Mouse (Mus musculus): ENCODE results near the gene Acly. TPM values are rescaled to one million over a fixed set of nuclear protein-coding genes. Genes with fewer than 3 reads are reported as not detected.
A peak's percentile ranks its signal among the peaks of the same experiment; 100 is the strongest.
"Not testable (repeated sequence)": the region's sequence is repeated elsewhere in the genome, so short reads cannot be mapped to it uniquely, and the experiment has no call there.

The Acly gene
- polyA plus RNA-seq, 2 experiments from 2014 or later = 102 to 153 TPM

DNA sequence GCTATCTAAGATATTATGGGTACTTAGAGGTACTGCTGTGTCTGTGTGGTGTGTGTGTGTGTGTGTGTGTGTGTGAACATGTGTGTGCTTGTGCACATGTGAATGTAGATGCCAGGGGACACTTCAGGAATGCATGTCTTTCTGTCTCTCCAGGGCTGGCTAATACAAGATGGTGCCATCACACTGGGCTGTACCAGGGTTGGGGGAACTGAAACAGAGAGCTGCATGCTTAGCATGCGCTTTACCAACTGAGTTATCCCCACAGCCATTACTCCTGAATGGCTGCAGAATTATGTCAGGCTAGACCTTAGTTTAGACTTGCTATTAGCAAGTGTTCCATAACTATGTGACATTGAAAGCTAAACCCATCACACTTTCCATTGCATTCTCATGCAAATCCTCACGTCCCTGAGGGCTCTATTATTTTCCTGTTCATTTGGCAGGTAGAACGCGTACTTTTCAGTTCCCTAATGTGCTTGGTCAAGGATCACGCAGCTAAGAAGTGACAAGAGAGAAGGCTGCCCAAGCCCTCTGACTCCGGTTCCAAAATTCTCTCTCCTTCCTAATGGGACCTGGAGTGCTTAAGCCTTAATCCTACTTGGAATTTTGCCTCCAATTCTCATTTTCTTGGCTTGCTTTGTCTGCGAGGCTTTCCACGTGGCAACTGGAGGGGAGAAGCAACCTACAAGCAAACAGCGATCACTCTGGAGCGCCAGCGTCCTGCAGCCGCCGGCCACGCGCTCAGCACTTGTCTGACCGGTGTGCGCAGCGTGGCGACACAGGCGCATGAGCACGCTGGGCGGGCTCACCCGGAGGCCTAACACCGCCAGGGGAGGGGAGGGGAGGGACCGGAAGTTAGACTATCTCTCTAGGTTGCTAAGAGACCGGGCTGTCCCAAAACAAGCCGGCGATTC, 17.3 kb upstream of the Acly start, which contains the start of gene Ttc25:
TSS of gene Ttc25 (plus strand) at position 776 of the 914 bp plus-strand sequence.
- peak; percentile 97 for ATAC-seq

DNA sequence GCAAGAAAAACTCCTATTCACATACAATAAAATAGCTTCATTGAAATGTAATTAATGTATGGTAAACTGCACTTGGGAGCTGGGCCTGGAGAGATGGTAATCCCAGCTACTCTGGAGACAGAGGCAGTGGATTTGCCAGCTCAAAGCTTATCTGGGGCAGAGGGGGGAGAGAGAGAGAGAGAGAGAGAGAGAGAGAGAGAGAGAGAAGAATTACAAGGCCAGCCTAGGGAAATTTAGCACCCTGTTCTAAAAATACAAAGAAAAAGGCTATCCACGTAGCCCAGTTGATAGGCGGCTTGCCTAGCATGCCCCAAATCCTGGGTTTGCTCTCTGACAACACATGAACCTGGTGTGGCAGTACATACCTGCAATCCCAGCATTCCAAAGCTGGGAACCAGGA, 13.8 kb upstream of the Acly start:
- no peak for ATAC-seq

DNA sequence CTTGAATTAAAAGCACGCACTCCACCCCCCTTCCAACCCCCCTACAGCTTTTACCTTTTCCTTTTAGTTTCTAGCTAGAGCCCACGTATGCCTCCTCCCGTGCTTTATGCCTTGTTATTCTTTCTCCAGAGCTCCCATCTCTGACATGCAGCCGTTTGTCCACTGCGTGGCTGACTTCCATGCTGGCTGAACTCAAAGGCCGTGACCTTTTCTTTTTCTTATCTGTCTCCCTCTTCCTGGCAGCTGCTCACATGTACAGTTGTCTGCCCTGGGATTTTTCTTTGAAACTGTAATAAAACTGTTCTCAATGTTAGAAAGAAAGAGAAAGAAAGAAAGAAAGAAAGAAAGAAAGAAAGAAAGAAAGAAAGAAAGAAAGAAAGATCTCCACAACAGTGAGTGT, 13.2 kb upstream of the Acly start:
- no peak for ATAC-seq

DNA sequence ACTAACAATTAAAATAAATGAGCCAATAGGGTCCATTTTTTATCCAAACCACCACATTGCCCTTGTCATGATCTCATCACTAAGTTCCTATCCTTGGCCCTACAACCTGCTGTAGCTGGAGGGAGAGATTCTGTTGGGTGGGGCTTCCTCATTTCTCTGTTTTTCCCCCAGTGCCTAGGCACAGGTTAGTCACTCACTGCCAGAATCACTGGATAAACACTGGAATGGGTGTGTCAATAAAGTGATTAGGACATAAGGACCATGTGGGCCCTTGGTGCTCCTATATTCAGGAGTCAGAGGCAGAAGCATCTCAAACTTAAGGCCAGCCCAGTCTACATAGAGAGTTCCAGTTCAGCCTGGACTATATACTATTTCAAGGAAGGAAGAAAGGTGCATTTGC, 8.7 kb upstream of the Acly start:
- no peak for ATAC-seq

DNA sequence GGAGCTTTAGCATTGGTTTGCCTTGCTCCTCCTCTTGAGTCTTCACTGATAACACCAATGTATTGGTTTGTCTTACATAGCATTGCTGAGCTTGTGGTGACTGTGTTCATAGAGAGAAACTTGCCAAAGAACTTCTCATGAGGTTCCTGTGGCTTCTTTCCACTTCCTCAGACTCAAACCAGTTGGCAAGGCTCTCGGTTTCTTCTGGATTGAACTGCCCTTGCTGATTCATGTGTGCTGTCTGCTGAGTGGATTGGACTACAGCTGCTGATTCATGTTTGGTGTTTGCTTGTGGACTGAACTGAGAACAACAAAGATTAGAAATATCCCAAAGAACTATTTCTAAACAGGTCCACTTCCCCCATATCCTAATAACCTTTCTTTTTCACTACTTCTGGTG, 8.2 kb upstream of the Acly start:
- ATAC-seq = no peak

DNA sequence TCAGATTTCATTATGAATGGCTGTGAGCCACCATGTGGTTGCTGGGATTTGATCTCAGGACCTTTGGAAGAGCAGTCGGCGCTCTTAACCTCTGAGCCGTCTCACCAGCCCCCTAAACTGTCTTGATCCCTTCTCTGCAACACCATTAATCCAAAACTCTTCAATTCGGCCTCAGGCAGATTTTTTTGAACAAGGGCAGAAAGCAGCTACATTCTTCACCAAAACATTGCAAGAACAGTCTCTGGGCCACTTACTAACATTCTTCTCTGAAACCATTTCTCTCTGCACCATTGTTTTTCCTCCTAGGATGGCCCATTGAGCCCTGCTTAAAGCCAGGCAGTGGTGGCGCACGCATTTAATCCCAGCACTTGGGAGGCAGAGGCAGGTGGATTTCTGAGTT, 7.0 kb upstream of the Acly start:
- ATAC-seq = not testable (repeated sequence)

DNA sequence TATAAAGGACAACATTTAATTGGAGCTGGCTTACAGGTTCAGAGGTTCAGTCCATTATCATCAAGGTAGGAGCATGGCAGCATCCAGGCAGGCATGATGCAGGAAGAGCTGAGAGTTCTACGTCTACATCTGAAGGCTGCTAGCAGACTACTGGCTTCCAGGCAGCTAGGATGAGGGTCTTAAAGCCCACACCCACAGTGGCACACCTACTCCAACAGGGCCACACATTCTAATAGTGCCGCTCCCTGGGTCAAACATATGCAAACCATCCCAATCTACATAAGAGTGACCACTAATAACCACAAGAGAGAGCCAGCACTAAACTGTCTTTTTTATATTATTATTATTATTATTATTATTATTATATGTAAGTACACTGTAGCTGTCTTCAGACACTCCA, 6.6 kb upstream of the Acly start:
- not testable (repeated sequence) for ATAC-seq

DNA sequence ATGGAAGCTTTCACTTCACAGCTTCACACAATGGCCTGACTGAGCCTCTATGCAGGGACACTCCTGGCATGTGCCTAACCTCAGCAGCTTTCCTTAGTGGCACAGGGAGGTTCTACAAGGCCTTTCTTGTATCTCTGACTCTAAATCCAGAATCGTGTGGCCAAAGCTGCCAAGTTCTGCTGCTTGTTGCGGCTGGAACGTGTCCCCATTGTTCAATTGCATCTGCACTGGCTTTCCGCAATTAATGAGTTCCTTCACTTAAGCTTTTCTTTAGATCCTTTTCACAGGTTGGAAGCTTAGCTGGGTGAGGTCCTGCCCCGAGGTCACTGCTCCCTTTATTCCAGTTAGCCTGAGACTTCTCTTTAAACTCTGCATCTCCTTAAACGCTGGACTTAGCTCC, 6.1 kb upstream of the Acly start:
- ATAC-seq = no peak

DNA sequence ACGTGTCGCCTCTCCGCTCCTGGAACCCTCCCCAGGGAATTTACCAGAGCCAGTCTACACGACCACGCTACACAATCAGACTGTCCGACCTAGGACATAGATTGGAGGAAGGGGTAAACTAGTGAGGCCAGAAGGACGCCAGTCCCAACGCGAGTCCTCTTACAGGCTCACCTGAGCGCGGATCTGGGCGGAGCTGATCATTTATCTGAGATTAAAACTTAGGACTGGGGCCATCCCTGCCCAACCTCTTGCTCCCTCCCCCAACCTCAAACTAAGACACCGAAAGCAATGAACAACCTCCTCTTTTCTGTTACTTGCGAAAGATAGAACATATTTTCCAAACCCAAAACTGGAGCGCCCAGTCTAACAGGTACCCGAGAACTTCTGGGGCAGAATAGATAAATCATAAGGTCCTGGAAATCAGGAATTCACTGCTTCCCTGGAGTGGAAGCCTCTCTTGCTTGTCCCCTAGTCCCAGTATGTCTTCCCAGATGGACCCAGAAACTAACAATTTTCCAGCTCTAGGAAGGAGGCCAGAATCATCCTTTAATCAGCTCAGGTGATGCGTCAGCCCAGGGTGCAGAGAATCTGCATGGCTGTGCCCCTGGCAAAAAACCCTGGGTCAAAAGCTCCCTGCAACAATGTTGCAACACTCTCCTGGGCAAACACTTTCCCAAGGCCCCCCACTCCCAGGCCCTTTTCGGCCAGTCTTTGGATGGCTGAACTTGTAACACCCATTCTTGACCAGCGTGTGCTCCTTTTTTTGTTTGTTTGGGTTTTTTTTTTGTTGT, 770 bp upstream of the Acly start:
- ATAC-seq = no peak

DNA sequence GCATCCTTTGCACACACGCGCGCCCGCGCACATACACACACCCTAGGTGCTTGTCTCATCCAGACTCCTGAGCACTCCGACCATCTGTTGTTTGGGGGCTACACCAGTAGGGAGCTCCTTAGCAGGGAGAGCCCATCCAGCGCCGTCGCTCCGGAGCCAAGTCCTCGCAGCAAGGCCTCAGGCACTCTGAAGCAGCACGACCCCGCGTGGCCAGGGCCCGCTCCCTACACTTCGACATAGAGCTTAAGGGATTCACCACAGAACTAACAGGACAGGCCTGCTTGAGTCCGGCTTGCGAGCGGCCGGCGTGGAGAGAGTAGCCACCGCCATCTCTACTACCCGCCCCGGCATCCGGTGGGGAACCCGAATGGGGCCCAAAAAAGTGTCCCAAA, 738 bp downstream of the Acly start:
- ATAC-seq = no peak

DNA sequence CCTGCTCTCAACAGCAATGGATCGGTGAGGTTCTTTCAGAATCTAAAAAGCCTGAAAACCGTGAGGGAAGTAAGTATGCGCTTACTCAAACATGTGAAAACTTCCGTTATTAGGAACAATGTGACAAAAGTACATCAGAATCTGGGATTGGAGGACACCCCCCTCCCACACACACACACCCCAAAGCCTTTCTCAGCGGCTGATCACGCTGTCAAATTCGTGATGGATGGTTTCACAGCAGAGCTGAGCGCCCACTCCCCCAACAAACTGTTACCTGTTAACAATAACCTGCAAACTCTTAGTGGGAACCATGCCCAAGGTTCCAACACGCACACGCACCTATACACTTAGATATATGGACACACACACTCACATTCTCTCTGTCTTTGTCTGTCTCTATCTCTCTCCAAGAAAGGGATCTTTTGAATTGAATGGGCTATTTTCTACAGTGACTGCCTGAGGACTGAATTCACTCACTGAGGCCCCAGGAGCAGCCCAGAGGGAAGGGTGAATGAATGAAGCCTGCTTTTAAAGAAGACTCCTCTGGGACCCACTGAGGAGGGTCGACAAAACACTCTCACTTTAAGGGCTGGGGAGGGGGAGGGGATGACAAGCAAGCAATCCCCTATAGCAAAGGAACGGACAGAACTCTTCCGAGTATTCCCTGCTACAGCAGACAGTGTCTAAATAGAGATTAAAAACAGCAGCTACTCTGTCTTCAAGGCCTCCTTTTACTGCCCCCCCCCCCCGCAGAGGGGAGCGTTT, 1.6 kb downstream of the Acly start:
- ATAC-seq = no peak

DNA sequence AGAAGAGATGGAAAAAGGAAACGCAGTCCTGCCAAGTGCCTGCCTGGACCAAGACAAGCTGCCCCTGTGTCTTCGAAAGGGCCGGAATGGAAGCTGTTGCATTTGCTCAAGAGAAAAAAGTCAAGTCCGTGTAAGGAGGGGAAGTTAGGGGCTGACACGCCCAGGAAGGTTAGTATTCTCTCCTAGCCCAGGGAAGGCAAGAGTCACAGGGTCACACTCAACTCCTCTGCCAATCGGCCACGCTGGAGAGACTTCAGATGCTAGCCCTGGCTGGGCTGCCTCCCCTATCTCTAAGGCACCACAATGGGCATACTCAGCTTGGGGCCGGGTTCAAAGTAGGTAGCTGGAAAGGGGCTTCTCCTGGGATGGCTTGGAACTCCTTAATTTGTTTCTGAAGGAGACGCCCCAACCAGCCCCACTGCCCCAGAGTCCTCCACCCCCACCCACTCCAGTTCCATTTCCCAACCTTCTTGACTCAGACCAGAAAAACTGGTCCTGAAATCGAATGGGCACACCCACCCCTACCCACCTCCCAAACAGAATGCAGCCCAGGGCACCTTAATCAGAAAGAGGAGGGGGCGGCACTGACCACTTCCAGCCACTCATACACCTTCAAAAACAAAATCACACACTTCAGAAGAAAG, 2.7 kb downstream of the Acly start:
- ATAC-seq = no peak

DNA sequence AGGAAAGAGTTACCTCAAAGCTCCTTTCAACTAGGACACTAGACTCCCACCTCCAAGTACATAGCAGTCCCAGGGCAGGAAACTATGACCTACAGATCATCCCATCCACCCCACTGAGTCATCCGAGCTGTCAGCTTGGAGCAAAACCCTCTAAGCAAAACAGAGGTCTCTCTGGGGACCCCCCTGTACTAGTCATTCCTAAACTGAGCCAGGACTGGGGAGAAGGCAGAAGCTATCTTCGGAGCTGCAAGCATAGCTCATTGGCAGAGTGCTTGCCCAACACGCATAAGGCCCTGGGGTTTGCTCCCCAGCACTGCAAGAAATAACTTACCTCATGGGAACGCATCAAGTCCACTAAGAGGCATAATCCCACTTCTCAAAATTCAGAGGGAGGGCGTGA, 3.4 kb downstream of the Acly start:
- ATAC-seq = no peak

DNA sequence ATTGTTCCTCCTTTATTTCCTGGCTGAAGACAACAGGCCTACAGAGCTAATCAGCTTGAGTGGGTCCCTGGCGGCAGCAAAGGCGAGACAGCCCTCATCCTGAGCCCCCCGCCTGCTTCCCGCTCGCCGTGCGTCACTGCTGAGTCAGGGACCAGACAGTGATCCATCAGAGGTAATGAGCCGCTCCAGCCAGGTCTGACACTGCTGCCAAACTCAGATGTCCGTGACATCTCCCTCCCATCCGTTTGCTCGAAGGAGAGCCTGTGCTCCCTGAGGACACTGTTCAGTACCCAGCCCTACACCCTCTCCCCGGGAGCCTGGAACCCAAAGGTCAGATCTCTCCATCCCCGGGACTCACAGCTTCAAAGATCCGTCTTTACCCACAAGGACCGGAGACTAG, 7.0 kb downstream of the Acly start:
- no peak for ATAC-seq

DNA sequence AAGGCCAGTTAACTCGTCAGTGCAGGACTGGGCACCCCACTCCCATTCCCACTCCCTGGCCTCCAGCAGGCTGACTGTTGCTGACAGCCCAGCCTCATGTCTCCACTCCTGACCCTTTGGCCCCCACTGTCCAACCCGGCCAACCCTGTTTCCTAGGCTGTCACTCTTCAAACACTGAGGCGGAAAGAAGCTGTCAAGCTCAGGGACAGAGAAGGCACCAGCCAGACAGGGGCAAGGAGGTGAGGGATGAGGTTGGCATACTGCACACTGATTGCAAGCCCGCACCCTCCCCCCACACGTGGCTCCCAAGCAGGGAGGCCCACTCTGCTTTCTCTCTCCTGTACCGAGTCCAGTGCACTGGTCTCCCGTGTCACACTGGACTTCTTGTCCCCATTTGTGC, 8.6 kb downstream of the Acly start:
- ATAC-seq = no peak

DNA sequence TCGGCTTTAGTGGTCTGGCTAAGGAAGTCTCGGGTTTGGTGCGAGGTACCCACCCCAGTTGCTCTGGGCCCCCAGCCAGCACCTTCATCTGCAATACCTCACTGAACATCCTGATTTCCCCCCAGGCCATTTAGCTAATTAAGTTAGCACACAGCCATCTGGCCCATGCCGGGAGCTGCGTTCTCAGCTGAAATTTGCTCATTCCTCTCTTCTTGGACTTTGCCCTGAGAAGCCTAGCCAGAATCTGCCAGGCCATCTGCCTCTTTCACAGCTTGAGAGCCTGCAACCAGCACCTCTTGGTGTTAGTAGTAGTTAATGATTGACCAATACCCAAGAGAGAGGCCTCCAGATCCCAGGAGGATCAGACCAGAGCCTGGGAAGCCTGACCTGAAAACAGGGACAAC, 9.6 kb downstream of the Acly start:
- no peak for ATAC-seq

DNA sequence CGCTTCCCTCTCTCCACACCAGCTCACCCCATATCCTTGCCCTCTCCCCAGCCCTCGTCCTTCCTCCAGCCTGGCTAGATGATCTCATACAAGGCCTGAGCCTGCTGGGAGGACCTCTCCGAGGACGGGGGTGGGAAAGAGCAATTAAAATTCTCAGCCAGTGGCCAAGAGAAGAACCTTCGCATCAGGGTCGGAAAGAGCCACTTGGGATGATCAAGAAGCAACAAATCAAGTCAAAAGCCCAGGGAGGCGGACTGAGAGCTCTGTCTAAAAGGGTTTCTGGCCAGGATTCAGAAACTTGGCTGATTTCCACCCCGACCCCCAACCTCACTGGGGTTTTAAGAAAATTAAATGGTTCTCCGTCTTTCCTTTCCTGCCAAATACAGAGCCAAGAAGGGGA, 11.5 kb downstream of the Acly start:
- ATAC-seq = no peak

DNA sequence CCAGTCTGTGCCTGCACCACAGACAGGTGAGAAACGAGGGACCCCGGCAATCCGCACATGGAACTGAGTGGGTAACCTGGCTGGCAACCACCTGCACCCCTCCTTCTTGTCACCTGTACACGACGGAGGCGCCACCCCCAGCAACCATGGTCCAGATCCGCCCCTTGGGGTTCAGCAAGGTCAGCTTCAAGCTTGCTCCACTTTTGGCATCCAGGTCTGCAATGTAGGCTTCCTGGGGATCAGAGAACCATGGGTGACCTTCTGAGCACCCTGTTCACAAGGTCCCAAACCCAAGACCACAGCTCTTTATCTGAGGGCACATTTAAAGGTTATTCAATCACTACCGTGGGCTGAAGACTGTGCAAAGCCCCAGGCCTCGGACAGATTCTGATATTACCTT, 12.0 kb downstream of the Acly start:
- no peak for ATAC-seq

DNA sequence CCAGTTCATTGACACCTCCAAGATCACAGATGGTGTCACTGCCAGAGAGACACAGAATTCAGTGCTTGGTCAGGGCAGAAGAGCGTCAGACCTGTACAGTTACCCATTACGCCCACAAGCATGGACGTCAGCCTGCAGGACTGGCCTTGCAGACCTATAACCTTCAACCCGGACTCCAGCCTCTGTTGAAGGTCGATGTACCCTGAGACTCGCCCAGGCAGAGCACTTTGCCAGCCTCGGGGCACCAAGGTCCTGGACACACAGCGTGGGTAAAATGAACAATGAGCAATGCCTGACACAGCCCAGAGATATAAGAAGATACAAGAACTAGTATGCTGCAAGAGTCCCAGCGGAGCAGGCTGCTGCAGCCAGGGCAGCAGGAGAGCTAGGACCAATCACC, 12.7 kb downstream of the Acly start:
- no peak for ATAC-seq

DNA sequence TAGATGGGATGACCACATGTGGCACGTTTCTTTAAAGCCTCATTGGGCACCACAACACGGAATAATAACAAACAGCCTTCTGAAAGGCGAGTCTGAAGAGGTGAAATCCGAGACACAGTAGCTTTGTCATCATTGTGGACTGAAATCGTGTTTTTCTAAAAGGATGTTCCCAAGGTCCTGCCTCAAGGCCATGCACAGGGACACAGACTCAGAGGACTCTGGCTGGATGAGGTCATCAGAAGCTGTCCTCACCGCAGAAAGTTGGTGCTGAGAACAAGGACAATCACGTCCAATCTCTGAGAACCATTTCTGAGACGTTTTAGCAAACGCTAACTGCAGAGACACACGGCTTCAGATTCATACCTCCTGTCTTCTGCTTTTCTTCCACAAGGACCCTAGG, 14.1 kb downstream of the Acly start:
- ATAC-seq = no peak

DNA sequence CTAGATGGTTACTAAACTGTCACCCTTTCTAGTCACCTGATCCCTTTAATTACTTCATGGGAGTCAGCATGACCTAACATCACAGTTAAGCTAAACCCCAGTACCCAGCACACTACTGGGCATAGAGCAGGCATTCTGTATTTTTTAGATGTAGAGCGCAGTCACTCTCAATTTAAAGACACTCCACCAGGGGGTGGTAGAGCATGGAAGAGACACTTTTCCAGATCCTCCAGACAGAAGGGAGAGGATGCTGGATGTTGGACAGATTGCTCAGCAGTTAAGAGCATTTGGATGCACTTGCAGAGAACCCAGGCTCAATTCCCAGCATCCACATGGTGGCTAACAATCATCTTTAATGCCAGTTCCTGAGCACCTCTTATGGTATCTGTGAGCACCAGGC, 15.4 kb downstream of the Acly start:
- no peak for ATAC-seq

DNA sequence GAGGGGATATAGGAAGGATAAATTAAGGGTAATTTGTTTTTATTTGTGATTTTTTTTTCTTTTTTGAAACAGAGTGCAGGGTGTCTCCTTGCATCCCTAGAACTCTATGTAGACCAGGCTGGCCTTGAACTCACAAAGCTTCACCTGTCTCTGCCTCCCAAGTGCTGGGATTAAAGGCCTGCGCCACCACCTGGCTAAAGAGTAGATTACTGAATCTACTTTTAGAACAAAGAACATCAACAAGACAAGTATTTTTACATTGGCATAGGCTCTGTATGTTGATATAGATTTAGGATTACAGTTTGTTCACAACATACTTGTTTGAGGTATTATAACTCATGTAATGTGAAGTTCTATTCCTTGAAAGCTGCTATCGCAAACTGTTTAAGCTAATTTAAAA, 17.2 kb downstream of the Acly start:
- no peak for ATAC-seq

DNA sequence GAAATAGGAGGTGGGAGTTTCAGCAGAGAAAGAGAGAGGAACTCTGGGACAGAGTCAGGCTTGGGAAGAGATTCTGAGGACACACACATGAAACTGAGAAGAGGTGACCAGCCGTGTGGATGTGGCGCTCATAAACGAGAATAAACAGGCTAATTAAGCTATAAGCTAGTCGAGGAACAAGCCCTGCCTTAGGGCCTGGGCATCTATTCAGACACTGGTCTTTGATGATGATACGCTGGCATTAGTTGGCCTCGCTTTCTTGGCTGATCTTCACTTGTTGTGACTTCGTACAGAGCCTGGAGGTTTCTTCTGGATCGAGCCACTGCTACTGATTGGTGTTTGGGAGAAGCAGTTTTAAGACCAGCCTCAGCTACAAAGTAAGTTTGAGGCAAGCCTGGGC, 21.8 kb downstream of the Acly start:
- no peak for ATAC-seq

All from CD4-positive, CD25-positive, alpha-beta regulatory T cell, adult 4 months (primary cell).